Mouse (Mus musculus) c-Kit-negative CD71-positive TER-119-positive erythroid progenitor cells, embryonic 14.5 days (primary cell): Measurements from ENCODE around the gene Clec3a.

Experiments used
- DNase-seq: peaks from one replicate; pipeline ENCODE4 v3.0.0-alpha.2; 2013; ENCODE audit warnings: low read depth, low spot score

Clec3a gene

DNA sequence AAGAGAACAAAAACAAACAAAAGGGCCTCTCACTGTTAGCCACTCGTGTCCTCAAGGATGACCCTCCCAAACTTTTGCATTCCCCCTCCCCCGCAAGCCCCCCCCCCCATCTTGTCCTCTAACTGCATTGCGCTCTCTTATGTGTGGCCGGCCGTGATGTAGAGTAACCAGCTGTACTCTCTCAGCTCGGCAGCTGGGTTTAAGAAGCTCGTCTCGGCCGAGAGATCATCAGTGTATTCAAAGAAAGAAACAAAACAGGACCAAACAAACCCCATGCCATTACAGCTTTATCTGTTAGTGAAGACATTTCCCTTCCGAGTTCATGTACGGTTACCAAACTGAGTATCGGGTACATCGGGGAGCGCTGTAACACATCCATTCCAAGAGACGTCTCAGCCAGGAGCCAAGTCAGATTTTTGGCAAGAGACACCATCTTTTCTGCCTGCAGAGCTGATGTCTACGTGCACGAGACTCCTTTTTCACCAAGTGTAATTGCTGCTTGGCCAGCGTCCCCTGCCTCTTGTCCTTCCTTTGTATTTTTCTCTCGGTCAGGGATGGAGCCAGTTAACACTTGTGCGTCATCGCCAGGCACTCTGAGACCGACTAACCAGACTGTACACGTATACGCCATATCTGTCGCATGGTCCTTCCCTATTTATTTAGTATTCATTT lies 40.4 kb downstream of the Clec3a start:
- DNase-seq, result no peak

DNA sequence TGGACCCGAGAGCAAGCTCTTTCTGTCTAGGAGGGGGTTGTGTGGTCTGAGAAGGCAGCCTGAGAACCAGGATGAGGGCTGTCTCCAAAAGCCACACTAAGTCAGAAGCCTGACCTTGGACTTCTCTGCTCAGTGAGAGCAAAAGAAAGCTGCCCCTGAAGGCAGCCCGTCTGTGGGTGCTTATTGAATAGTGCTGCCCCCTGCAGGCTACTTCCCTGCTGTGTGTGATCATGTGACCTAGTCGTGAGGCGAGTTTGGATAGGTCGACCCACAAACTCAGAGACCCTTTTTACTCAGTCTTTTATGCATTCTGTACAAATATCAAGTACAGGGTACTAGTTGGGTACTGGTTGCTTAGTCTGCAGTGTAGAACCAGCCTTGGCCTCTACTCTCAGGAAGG lies 42.7 kb downstream of the Clec3a start:
- DNase-seq, result no peak

DNA sequence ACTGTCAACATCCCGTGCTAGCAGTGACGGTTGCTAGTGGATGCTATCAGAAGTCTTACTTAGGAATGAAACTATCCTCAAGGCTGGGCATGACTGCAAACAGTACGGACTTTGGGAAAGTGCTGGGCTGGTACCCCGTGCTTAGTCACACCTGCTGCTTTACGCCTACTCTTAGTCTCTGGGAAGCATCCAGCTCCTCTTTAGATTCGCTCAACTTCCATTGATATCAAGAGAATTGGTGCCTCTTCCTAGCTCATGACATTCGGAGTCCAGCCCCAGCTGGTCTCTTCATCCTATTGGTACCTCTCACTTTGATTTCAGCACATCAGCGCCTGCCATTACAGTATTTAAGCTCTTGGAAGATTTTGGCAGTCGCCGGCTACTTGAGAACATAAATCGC lies 44.7 kb downstream of the Clec3a start:
- no peak for DNase-seq

DNA sequence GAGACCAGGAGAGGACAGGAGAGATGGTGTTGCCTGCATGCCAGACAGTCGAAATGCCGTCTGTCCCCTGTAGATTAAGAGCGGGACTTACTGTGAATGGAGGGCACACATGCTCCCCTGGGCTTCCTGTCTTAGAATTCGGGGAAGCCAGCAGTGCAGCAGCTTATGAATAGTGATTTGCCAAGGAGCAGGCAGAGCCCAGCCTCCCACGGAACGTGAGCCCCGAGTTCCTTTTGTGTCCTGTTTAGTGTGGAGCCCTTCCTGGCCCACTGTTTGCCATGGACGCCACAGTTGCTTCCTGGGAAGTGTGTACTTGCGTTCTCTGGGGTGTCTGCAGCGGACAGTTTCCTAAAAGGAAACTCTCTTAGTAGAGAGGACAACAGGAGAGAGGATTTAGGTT lies 45.4 kb downstream of the Clec3a start:
- no peak for DNase-seq

DNA sequence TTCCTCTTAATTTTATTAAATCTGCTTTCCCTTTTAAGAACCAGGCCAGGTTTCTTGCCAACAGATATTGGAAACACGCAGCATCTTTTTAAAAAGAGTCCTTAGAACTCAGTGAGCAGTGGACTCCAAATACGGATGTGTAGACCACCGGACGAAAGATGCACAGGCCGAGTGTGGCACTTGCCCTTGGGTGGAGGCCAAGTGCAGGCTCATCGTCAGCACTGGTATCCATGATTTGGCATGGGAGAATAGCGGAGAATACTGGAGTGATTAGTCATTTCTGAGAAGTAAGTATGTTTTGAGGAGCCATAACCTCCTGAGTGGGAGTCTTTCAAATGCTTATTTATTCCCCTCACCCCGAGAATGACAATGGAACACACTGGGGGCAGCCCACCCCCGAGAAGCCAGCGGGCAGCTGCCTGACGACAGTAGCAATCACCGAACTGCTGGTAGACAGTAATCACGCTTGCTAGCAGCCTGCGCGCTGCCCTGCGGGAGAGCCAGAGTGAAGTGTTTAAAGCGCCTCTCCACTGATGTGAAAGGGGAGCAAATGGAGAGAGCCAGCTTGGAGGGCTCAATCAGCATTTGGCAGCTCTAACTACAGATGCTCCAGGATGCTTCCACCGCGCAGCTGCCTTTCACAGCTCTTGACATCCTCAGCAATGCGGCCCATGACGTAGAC lies 50.8 kb downstream of the Clec3a start:
- no peak for DNase-seq

DNA sequence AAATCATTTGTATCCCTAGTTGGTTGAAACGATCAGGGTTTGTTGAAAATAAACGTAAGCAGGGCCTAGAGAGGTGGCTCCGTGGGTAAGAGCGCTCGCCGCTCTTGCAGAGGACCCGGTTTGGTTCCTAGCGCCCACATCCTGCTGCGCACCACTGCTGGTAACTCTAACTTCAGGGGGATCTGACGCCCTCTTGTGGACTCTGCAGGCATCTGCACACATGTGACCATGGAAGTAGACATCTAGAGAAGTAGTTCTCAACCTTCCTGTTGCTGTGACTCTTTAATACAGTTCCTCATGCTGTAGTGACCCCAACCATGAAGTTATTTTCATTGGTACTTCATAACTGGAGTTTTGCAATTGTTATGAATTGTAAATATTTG lies 51.3 kb downstream of the Clec3a start:
- no peak for DNase-seq

DNA sequence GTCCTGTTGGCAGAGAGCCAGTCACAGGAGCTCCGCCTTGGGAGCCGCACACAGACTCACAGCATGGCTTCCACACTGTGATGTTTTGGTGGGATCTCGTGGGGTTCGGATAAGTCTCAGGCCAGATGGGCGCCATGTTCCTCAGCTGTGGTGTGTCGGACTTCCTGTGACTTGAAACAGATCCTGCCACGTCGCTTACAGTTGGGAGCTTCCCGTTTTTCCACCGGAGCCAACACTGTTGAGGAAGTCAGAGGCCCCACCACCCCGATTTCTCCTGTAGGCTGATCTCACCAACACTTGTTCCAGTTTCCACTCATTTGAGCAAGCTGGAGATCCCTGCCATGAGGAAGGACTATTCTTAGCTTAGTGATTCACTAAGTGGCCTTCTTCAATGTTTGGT lies 55.7 kb downstream of the Clec3a start:
- no peak for DNase-seq
